Mouse (Mus musculus) left cerebral cortex, adult 2 months (tissue): ENCODE results near the gene Pstpip1. TPM values are rescaled to one million over a fixed set of nuclear protein-coding genes. Genes with fewer than 3 reads are reported as not detected.

Experiments
- DNase-seq, 2 experiments: peaks; one replicate each; pipeline ENCODE4 v3.0.0; 2021 to 2022; ENCODE audit warnings: low spot score in 2 of 2, mixed read lengths in 1 of 2; ENCODE audit errors: extremely low spot score in 1 of 2
- H3K27ac ChIP-seq: fragments of 200-600 bp; 2 replicates; pipeline ENCODE4 v1.8.1; 2022
- H3K4me3 ChIP-seq: fragments of 200-600 bp; 2 replicates; pipeline ENCODE4 v1.8.1; 2022
- CTCF ChIP-seq: fragments of 200-600 bp; IDR thresholded peaks from 2 replicates; pipeline ENCODE4 v1.8.1; 2022; ENCODE audit warnings: antibody characterized with exemption, mild to moderate bottlenecking, moderate library complexity
- intact Hi-C: fragments of 180-260 bp; cut with DNase I; formaldehyde crosslinking; loops from one replicate; pipeline ENCODE4 v1.15.1; 2025
- total RNA-seq, 2 experiments: library from RNA; stranded (reverse); gene quantifications; 2 replicates each; pipeline ENCODE4 v1.2.3; 2021

Gene Pstpip1
- total RNA-seq, 2 experiments from 2014 or later: 2.3 to 4.6 TPM

GRCm38 (mm10) chr9:56107527-56107926 is 17.8 kb downstream of the Pstpip1 start:
- intact Hi-C loops: no loop called here
- no peak overlapping the region for H3K27ac ChIP-seq
- no peak overlapping the region for H3K4me3 ChIP-seq
- no peak for DNase-seq
- no peak for TF ChIP-seq CTCF

DNA sequence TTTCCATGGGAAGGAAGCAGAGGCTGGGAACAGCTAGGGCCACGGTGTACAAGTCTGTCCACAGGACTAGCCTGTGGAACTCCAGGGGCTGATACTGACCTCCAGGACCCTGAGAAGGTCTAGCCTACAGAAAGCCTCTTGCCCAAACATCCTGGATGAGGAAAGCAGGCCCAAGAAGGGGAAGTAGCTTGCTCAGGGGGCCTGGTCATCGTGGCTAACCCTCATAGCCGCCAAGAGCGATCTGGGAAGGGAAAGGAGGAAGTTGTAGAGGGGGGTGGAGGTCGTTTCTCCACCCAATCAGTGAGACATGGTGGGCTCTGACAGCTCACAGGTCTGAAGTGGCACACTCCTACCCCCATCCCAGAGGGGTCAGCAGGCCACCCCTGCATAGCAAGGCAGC is 18.4 kb downstream of the Pstpip1 start:
- intact Hi-C loops: no loop called here
- H3K4me3 ChIP-seq: no peak overlapping the region
- TF ChIP-seq CTCF: no peak
- no peak overlapping the region for H3K27ac ChIP-seq
- DNase-seq: no peak

GRCm38 (mm10) chr9:56118091-56118490 is 28.3 kb downstream of the Pstpip1 start:
- no peak for TF ChIP-seq CTCF
- intact Hi-C loops: loop anchor here (2.0 to 5.0 kb wide), 3 partner anchors 43 to 76 kb away; partner anchors contain the start of gene Rcn2
- Histone ChIP-seq H3K27ac (no peak overlapping the region), H3K4me3 (no peak overlapping the region)
- DNase-seq: no peak

DNA sequence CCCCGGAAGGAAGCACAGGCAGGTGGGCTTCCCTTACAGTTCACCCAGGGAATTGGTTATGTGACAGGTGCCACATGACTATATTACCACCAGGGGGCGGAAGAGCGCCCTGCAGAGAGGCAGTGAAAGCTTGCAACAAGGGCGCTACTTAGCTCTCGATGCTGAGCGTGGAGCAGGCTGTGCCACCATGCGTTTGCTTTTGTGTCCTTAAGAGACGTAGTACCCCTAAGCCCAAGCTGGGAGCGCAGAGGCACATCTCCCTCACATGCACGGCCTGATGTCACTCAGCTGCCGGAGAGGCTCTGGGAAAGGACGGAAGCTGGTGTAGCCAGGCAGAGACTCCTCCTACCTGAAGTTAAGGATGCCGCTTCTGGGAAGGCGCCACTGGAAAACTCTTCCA is 28.8 kb downstream of the Pstpip1 start:
- TF ChIP-seq CTCF: peak; percentile 98
- H3K4me3 ChIP-seq: peak overlapping the region; percentile 50
- peak; percentile 71 to 75 for DNase-seq
- H3K27ac ChIP-seq: peak overlapping the region; percentile 19; the same call in 1 of the 2 replicates
- intact Hi-C loops: loop anchor here (2.0 to 5.0 kb wide), 3 partner anchors 42 to 76 kb away; partner anchors contain the start of gene Rcn2

DNA sequence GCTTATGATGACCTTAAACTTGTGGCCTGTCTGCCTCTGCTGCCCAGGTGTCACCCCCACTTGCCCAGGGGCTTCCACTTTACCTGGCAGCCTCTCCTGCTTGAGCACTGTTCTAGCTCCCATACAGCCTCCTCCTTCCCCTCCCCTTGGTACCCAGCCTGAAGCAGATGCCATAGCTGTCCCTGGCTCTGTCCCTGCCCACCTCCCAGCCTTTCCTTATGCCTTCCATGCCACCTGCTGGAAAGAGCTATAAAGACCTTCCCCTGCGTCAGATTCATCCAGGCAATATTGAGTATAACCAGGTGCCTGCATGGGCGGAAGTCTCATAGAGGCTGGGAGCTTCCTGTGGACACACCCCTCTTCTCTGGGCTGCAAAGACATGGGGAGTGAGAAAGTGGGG is 29.9 kb downstream of the Pstpip1 start:
- intact Hi-C loops: loop anchor here (2.0 to 5.0 kb wide), 3 partner anchors 41 to 77 kb away; partner anchors contain the start of gene Rcn2
- DNase-seq: no peak
- no peak for TF ChIP-seq CTCF
- Histone ChIP-seq H3K27ac (no peak overlapping the region), H3K4me3 (no peak overlapping the region)

GRCm38 (mm10) chr9:56121097-56121496 is 31.3 kb downstream of the Pstpip1 start:
- no peak overlapping the region for H3K27ac ChIP-seq
- peak; percentile 62 for TF ChIP-seq CTCF
- H3K4me3 ChIP-seq: no peak overlapping the region
- DNase-seq: peak; percentile 56 to 58
- intact Hi-C loops: no loop called here

GRCm38 (mm10) chr9:56122973-56123372 is 33.2 kb downstream of the Pstpip1 start:
- H3K4me3 ChIP-seq: no peak overlapping the region

GRCm38 (mm10) chr9:56123613-56124012 is 33.9 kb downstream of the Pstpip1 start:
- intact Hi-C loops: no loop called here
- TF ChIP-seq CTCF: no peak
- Histone ChIP-seq H3K27ac (no peak overlapping the region), H3K4me3 (no peak overlapping the region)
- no peak for DNase-seq

More at GRCm38 (mm10) chr9:56122973-56123372, 33.2 kb downstream of the Pstpip1 start:
- no peak for TF ChIP-seq CTCF
- no peak overlapping the region for H3K27ac ChIP-seq
- intact Hi-C loops: no loop called here
- no peak for DNase-seq

GRCm38 (mm10) chr9:56124561-56124960 is 34.8 kb downstream of the Pstpip1 start:
- H3K27ac ChIP-seq: no peak overlapping the region
- TF ChIP-seq CTCF: no peak
- intact Hi-C loops: no loop called here
- no peak for DNase-seq
- H3K4me3 ChIP-seq: no peak overlapping the region

GRCm38 (mm10) chr9:56126453-56127173 is 36.9 kb downstream of the Pstpip1 start:
- Histone ChIP-seq H3K4me3 (no peak overlapping the region), H3K27ac (no peak overlapping the region)
- intact Hi-C loops: no loop called here
- no peak for TF ChIP-seq CTCF
- DNase-seq: no peak

- TF ChIP-seq CTCF: no peak
- H3K4me3 ChIP-seq: no peak overlapping the region
- peak overlapping the region; percentile 74 for H3K27ac ChIP-seq
- intact Hi-C loops: no loop called here
- no peak for DNase-seq
Measured at GRCm38 (mm10) chr9:56128331-56128730, 38.6 kb downstream of the Pstpip1 start.

- no peak for TF ChIP-seq CTCF
- no peak overlapping the region for H3K27ac ChIP-seq
Measured at GRCm38 (mm10) chr9:56129951-56130350, 40.2 kb downstream of the Pstpip1 start.

DNA sequence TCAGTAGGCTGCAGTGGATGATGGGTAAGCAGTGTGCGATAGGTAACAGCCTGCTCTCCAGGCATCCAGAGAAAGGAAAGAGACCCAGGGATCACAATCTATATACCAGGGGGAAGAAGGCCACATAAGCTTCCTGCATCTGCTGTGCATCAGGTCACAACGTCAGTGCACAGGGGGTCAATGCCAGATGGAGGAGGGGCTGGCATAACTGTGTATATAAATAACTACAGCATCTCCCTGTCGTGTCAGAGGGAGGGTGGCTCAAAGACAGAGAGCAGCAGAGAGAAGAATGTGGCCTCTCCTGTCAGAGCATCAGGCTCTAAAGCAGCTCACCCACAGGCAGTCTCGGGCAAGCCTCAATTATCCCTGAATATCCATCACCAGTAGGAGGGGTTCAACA is 40.8 kb downstream of the Pstpip1 start:
- no peak overlapping the region for H3K4me3 ChIP-seq
- no peak for DNase-seq
- intact Hi-C loops: no loop called here
- no peak for TF ChIP-seq CTCF
- H3K27ac ChIP-seq: no peak overlapping the region

More at GRCm38 (mm10) chr9:56129951-56130350, 40.2 kb downstream of the Pstpip1 start:
- intact Hi-C loops: no loop called here
- no peak overlapping the region for H3K4me3 ChIP-seq
- DNase-seq: no peak
